Mouse (Mus musculus): ENCODE measurements at regions not wholly inside any gene's neighbourhood (a gene's known extent, or its start where the extent isn't known, plus 50 kb on each side); places are given as distances from the start of the nearest gene placed in this dataset.
A peak's percentile ranks its signal among the peaks of the same experiment; 100 is the strongest.

DNA sequence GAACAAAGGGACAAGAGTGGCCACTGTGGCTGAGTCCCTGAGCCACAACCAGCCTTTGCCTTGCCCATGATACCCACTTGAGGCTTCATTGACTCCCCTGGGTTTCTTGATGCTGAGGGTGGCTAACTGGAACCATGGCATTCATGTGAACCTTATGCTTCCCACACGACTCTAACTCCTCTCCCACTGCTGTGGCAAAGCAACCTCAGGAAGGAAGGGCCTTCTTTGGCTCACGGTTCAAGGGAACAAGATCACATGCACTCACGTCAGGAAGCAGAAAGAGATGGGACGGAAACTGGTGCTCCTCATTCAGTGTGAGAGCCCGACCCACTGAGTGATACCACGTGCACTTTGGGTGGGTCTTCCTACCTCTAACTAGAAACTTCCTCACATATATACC is 190.3 kb downstream of the Pdcd6ip start:
- 89% methylated on average over 6 of the region's 6 CpGs for WGBS

DNA sequence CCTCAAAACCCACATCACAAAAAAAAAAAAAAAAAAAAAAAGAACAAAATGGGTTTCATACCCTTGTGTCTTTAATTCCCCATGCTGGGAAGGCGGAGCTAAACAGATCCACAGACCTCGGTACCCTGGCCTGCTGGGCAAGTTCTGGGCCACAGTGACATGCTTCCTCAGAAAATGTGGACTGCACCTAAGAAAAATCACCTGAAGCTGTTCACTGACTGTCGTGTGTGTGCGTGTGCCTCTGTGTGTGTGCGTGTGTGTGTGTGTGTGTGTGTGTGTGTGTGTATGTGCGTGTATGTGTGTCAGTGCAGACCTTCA is 192.4 kb downstream of the Pdcd6ip start:
- Histone ChIP-seq H3K4me1 (peaks cover 12% of the 10 kb centered on the region), H3K27ac (no peak overlapping the region), H3K27me3 (ENCODE audit: low read depth, poor library complexity, severe bottlenecking) (no peaks in the 10 kb centered on the region), H3K4me3 (no peak overlapping the region), H3K9me3 (replicated peaks) (no peaks in the 10 kb centered on the region), H3K36me3 (no peaks in the 10 kb centered on the region)
- WGBS, result 88% methylated on average over 6 of the region's 6 CpGs
- DNase-seq (ENCODE audit: low spot score), result peak; percentile 26

More for the DNA sequence above, 190.3 kb downstream of the Pdcd6ip start:
- Histone ChIP-seq H3K27me3 (ENCODE audit: low read depth, poor library complexity, severe bottlenecking) (no peaks in the 10 kb centered on the region), H3K36me3 (no peaks in the 10 kb centered on the region), H3K27ac (no peak overlapping the region), H3K4me3 (no peak overlapping the region), H3K9me3 (replicated peaks) (no peaks in the 10 kb centered on the region), H3K4me1 (peaks cover 12% of the 10 kb centered on the region)
- peak; percentile 10 for DNase-seq (ENCODE audit: low spot score)

DNA sequence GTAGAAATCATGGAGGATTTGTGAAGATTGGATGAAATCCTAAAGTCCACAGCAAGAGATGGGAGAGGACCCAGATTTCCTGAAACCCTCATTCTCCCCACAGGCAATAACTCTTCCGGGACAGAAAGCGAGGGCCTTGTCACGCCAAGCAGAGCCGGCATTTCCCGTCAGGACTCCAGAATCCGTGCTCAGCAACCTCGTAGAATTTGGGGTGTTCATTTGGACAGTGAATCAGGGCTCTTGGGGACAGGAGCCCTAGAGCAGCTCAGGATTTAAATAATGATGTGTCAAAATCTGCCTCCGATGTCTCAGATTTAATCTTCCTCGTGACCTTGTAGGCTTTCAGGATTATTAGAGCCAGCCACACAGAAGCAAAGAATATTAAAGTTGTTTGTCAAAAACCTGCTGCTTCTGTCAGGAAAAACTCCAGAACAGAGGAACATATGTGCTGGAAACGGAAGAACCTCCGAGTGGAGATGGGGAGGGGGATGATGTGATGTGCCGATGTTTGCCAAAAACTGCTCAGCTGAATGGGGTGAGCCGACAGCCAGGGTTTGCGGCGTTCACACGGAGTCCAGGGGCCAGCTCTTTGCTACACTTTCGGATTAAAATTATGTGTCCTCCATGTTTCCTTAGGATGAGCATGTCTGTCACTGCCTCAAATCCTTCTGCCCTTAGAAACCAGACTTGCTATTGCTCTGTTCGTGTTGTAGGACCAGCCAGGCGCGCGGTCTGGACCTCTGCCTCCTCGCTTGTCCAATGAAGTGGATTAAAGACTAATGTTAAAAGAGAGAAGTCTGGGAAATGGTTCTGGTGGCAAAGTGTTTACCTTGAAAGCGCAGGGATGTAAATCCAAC is 193.0 kb downstream of the Pdcd6ip start:
- Histone ChIP-seq H3K27ac (no peak overlapping the region), H3K27me3 (ENCODE audit: low read depth, poor library complexity, severe bottlenecking) (no peaks in the 10 kb centered on the region), H3K9me3 (replicated peaks) (no peaks in the 10 kb centered on the region), H3K4me1 (peaks cover 9% of the 10 kb centered on the region), H3K36me3 (no peaks in the 10 kb centered on the region), H3K4me3 (no peak overlapping the region)
- WGBS, result 85% methylated on average over 23 of the region's 23 CpGs
- DNase-seq (ENCODE audit: low spot score), result no peak

GRCm38 (mm10) chr9:113511302-113511701 is 196.8 kb downstream of the Pdcd6ip start:
- Histone ChIP-seq H3K27ac (no peak overlapping the region), H3K9me3 (replicated peaks) (no peaks in the 10 kb centered on the region), H3K4me1 (no peaks in the 10 kb centered on the region), H3K4me3 (no peak overlapping the region), H3K36me3 (no peaks in the 10 kb centered on the region), H3K27me3 (ENCODE audit: low read depth, poor library complexity, severe bottlenecking) (no peaks in the 10 kb centered on the region)
- WGBS, result 85% methylated on average over 5 of the region's 5 CpGs
- DNase-seq (ENCODE audit: low spot score), result no peak

DNA sequence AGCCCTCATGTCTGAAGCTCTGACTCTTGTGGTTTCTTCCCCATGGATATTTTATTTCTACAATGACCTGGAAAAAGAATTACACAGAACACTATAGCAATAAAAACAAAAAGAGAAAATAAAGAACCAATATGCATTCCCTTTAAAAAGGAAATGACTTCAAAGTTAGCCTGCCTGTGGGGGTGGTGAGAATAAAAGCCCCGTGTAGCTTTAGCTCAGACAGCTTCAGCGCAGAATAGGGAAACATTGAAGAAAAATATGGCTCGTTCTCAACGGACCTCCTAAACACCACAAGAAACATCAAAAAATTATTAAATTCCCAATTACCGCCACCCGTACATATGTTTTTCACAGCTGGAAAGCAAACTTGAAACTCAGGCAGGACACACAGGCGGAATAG is 198.7 kb downstream of the Pdcd6ip start:
- H3K27me3 ChIP-seq (ENCODE audit: low read depth, poor library complexity, severe bottlenecking), result no peaks in the 10 kb centered on the region
- H3K4me3 ChIP-seq, result no peak overlapping the region
- H3K9me3 ChIP-seq (replicated peaks), result no peaks in the 10 kb centered on the region
- DNase-seq (ENCODE audit: low spot score), result no peak
- H3K4me1 ChIP-seq, result no peaks in the 10 kb centered on the region
- H3K27ac ChIP-seq, result no peak overlapping the region
- no peaks in the 10 kb centered on the region for H3K36me3 ChIP-seq
- 91% methylated on average over 7 of the region's 7 CpGs for WGBS

- DNase-seq (ENCODE audit: low spot score), result no peak
- Histone ChIP-seq H3K27me3 (ENCODE audit: low read depth, poor library complexity, severe bottlenecking) (no peaks in the 10 kb centered on the region), H3K4me1 (no peaks in the 10 kb centered on the region), H3K9me3 (replicated peaks) (no peaks in the 10 kb centered on the region), H3K4me3 (no peak overlapping the region), H3K27ac (no peak overlapping the region), H3K36me3 (no peaks in the 10 kb centered on the region)
- 88% methylated on average over 3 of the region's 3 CpGs for WGBS
Observed at GRCm38 (mm10) chr9:113508821-113509220, 199.2 kb downstream of the Pdcd6ip start.

- Histone ChIP-seq H3K27ac (no peak overlapping the region), H3K4me3 (no peak overlapping the region), H3K27me3 (ENCODE audit: low read depth, poor library complexity, severe bottlenecking) (no peaks in the 10 kb centered on the region), H3K4me1 (no peaks in the 10 kb centered on the region), H3K9me3 (replicated peaks) (no peaks in the 10 kb centered on the region), H3K36me3 (no peaks in the 10 kb centered on the region)
- WGBS, result 90% methylated on average over 20 of the region's 20 CpGs
- no peak for DNase-seq (ENCODE audit: low spot score)
Observed at GRCm38 (mm10) chr9:113507561-113508460, 200.2 kb downstream of the Pdcd6ip start.

GRCm38 (mm10) chr9:113499246-113499645 is 208.8 kb downstream of the Pdcd6ip start:
- no peak for DNase-seq (ENCODE audit: low spot score)
- Histone ChIP-seq H3K27me3 (ENCODE audit: low read depth, poor library complexity, severe bottlenecking) (no peaks in the 10 kb centered on the region), H3K27ac (no peak overlapping the region), H3K9me3 (replicated peaks) (no peaks in the 10 kb centered on the region), H3K4me1 (no peaks in the 10 kb centered on the region), H3K4me3 (no peak overlapping the region), H3K36me3 (no peaks in the 10 kb centered on the region)
- 85% methylated on average over 5 of the region's 5 CpGs for WGBS

GRCm38 (mm10) chr9:113496176-113496732 is 211.8 kb downstream of the Pdcd6ip start:
- H3K4me3 ChIP-seq, result no peak overlapping the region
- no peaks in the 10 kb centered on the region for H3K9me3 ChIP-seq (replicated peaks)
- no peaks in the 10 kb centered on the region for H3K36me3 ChIP-seq
- DNase-seq (ENCODE audit: low spot score), result no peak
- H3K27ac ChIP-seq, result no peak overlapping the region
- no peaks in the 10 kb centered on the region for H3K4me1 ChIP-seq
- no peaks in the 10 kb centered on the region for H3K27me3 ChIP-seq (ENCODE audit: low read depth, poor library complexity, severe bottlenecking)
- WGBS, result 66% methylated on average over 7 of the region's 7 CpGs

GRCm38 (mm10) chr9:113488651-113489050 is 219.4 kb downstream of the Pdcd6ip start:
- Histone ChIP-seq H3K27me3 (ENCODE audit: low read depth, poor library complexity, severe bottlenecking) (no peaks in the 10 kb centered on the region), H3K27ac (no peak overlapping the region), H3K36me3 (no peaks in the 10 kb centered on the region), H3K4me3 (no peak overlapping the region), H3K4me1 (no peaks in the 10 kb centered on the region), H3K9me3 (replicated peaks) (no peaks in the 10 kb centered on the region)
- 82% methylated on average over 6 of the region's 6 CpGs for WGBS
- DNase-seq (ENCODE audit: low spot score), result no peak

DNA sequence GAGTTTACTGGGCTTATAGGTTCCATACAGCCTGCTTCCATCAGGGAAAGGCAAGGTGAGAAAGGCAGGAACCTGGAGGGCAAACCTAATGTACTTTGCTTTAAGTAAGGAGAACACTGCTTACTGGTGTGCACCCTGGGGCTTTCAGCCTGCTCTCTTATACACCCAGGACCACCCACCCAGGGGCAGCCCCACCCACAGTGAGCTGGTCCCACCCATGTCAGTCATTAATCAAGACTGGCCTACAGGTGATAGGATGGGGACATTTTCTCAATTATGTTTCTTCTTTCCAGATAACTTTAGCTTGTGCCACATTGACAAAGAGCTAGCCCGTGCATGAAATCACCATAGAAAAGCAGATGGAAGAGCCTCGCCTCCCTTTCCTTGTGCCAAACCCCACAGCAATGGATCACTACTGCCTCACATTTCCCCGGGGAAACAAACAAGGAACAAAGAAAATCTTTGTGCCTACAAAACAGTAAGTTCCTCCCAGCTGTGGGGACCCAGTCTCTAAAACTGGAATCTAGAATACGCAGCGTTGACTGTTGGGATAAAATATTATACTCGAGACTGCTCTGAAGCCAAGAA is 221.5 kb downstream of the Pdcd6ip start:
- H3K27ac ChIP-seq, result no peak overlapping the region
- H3K36me3 ChIP-seq, result no peaks in the 10 kb centered on the region
- H3K4me3 ChIP-seq, result no peak overlapping the region
- no peaks in the 10 kb centered on the region for H3K9me3 ChIP-seq (replicated peaks)
- 90% methylated on average over 6 of the region's 6 CpGs for WGBS
- H3K4me1 ChIP-seq, result no peaks in the 10 kb centered on the region
- DNase-seq (ENCODE audit: low spot score), result no peak
- H3K27me3 ChIP-seq (ENCODE audit: low read depth, poor library complexity, severe bottlenecking), result no peaks in the 10 kb centered on the region

DNA sequence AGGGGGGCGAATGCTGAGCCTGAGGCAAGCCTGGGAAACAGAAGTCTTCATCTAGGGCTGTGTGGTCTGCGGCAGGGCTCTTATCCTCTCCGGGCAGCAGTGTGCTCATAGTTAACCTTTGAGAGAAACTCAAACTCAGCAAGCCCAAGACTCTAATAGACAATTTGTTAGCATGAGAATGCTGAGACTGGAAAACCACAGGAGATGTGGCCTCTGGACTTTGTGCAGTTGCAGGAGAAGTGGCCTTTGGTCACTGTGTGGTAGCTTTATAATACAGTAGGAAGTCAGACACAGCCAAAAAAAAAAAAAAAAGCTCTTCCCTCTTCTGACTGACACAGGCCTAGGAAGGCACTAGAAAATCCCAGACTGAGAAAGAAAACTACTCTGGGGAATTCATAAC is 228.2 kb downstream of the Pdcd6ip start:
- Histone ChIP-seq H3K4me3 (no peak overlapping the region), H3K36me3 (no peaks in the 10 kb centered on the region), H3K27ac (no peak overlapping the region), H3K4me1 (no peaks in the 10 kb centered on the region), H3K9me3 (replicated peaks) (no peaks in the 10 kb centered on the region), H3K27me3 (ENCODE audit: low read depth, poor library complexity, severe bottlenecking) (no peaks in the 10 kb centered on the region)
- 90% methylated on average over 3 of the region's 3 CpGs for WGBS
- no peak for DNase-seq (ENCODE audit: low spot score)

All from limb, embryonic 10.5 days (tissue).